Mouse (Mus musculus): ENCODE measurements around the gene Crip1. TPM values are rescaled to one million over a fixed set of nuclear protein-coding genes. Genes with fewer than 3 reads are reported as not detected.

Crip1 gene
- polyA plus RNA-seq, 2 experiments: 403 to 469 TPM

GRCm38 (mm10) chr12:113132567-113132966 is 13.5 kb upstream of the Crip1 start:
- TF ChIP-seq POLR2A (IDR thresholded peaks at IDR 0.05; ENCODE audit: borderline replicate concordance, extremely low read depth, insufficient read depth, insufficient read length): no peak
- Histone ChIP-seq H3K4me3 (replicated peaks; ENCODE audit: low read length) (no peak overlapping the region), H3K9ac (ENCODE audit: low read depth, low read length, severe bottlenecking) (no peak overlapping the region), H3K27ac (replicated peaks; ENCODE audit: low read depth, low read length) (no peak overlapping the region), H3K9me3 (ENCODE audit: control insufficient read depth, low read length) (no peaks in the 10 kb centered on the region), H3K4me2 (replicated peaks; ENCODE audit: low read depth, low read length, severe bottlenecking) (no peak overlapping the region), H3K4me1 (ENCODE audit: control insufficient read depth, insufficient read depth, low read length) (no peaks in the 10 kb centered on the region), H3K36me3 (ENCODE audit: control insufficient read depth, insufficient read depth, low read length) (peaks cover 100% of the 10 kb centered on the region), H3K27me3 (ENCODE audit: control insufficient read depth, insufficient read depth, low read length) (no peaks in the 10 kb centered on the region)
- ATAC-seq (ENCODE audit: low FRiP score, low read depth): no peak
- WGBS: 75% methylated on average over 2 of the region's 2 CpGs
- DNase-seq (ENCODE audit: low spot score): no peak

- peaks cover 100% of the 10 kb centered on the region for H3K36me3 ChIP-seq (ENCODE audit: control insufficient read depth, insufficient read depth, low read length)
- no peak overlapping the region for H3K4me3 ChIP-seq (replicated peaks; ENCODE audit: low read length)
- no peaks in the 10 kb centered on the region for H3K4me1 ChIP-seq (ENCODE audit: control insufficient read depth, insufficient read depth, low read length)
- 93% methylated on average over 9 of the region's 9 CpGs for WGBS
- H3K27me3 ChIP-seq (ENCODE audit: control insufficient read depth, insufficient read depth, low read length): no peaks in the 10 kb centered on the region
- H3K27ac ChIP-seq (replicated peaks; ENCODE audit: low read depth, low read length): no peak overlapping the region
- DNase-seq (ENCODE audit: low spot score) (no peak), ATAC-seq (ENCODE audit: low FRiP score, low read depth) (no peak)
- no peak overlapping the region for H3K9ac ChIP-seq (ENCODE audit: low read depth, low read length, severe bottlenecking)
- TF ChIP-seq POLR2A (IDR thresholded peaks at IDR 0.05; ENCODE audit: borderline replicate concordance, extremely low read depth, insufficient read depth, insufficient read length): no peak
- no peak overlapping the region for H3K4me2 ChIP-seq (replicated peaks; ENCODE audit: low read depth, low read length, severe bottlenecking)
- no peaks in the 10 kb centered on the region for H3K9me3 ChIP-seq (ENCODE audit: control insufficient read depth, low read length)
Observed at GRCm38 (mm10) chr12:113133260-113133659, 12.9 kb upstream of the Crip1 start.

- Histone ChIP-seq H3K27me3 (ENCODE audit: control insufficient read depth, insufficient read depth, low read length) (no peaks in the 10 kb centered on the region), H3K9me3 (ENCODE audit: control insufficient read depth, low read length) (no peaks in the 10 kb centered on the region), H3K9ac (ENCODE audit: low read depth, low read length, severe bottlenecking) (no peak overlapping the region), H3K36me3 (ENCODE audit: control insufficient read depth, insufficient read depth, low read length) (peaks cover 100% of the 10 kb centered on the region), H3K4me3 (replicated peaks; ENCODE audit: low read length) (no peak overlapping the region), H3K27ac (replicated peaks; ENCODE audit: low read depth, low read length) (no peak overlapping the region), H3K4me2 (replicated peaks; ENCODE audit: low read depth, low read length, severe bottlenecking) (no peak overlapping the region), H3K4me1 (ENCODE audit: control insufficient read depth, insufficient read depth, low read length) (no peaks in the 10 kb centered on the region)
- DNase-seq (ENCODE audit: low spot score) (no peak), ATAC-seq (ENCODE audit: low FRiP score, low read depth) (no peak)
- no peak for TF ChIP-seq POLR2A (IDR thresholded peaks at IDR 0.05; ENCODE audit: borderline replicate concordance, extremely low read depth, insufficient read depth, insufficient read length)
- WGBS: 74% methylated on average over 5 of the region's 5 CpGs
Observed at GRCm38 (mm10) chr12:113133861-113134403, 12.2 kb upstream of the Crip1 start.

GRCm38 (mm10) chr12:113134502-113134901 is 11.6 kb upstream of the Crip1 start:
- H3K27ac ChIP-seq (replicated peaks; ENCODE audit: low read depth, low read length): no peak overlapping the region
- ATAC-seq (ENCODE audit: low FRiP score, low read depth): no peak
- H3K27me3 ChIP-seq (ENCODE audit: control insufficient read depth, insufficient read depth, low read length): no peaks in the 10 kb centered on the region
- H3K4me3 ChIP-seq (replicated peaks; ENCODE audit: low read length): no peak overlapping the region
- H3K36me3 ChIP-seq (ENCODE audit: control insufficient read depth, insufficient read depth, low read length): peaks cover 94% of the 10 kb centered on the region
- H3K9me3 ChIP-seq (ENCODE audit: control insufficient read depth, low read length): no peaks in the 10 kb centered on the region
- H3K4me2 ChIP-seq (replicated peaks; ENCODE audit: low read depth, low read length, severe bottlenecking): no peak overlapping the region
- H3K9ac ChIP-seq (ENCODE audit: low read depth, low read length, severe bottlenecking): no peak overlapping the region
- no peak for DNase-seq (ENCODE audit: low spot score)
- H3K4me1 ChIP-seq (ENCODE audit: control insufficient read depth, insufficient read depth, low read length): 0 out of 2 replicates have a peak, but pooled peaks cover under 1% of the 10 kb centered on the region
- no peak for TF ChIP-seq POLR2A (IDR thresholded peaks at IDR 0.05; ENCODE audit: borderline replicate concordance, extremely low read depth, insufficient read depth, insufficient read length)
- WGBS: 91% methylated on average over 4 of the region's 4 CpGs

- 93% methylated on average over 7 of the region's 7 CpGs for WGBS
- no peak for ATAC-seq (ENCODE audit: low FRiP score, low read depth)
- Histone ChIP-seq H3K27ac (replicated peaks; ENCODE audit: low read depth, low read length) (no peak overlapping the region), H3K36me3 (ENCODE audit: control insufficient read depth, insufficient read depth, low read length) (peaks cover 85% of the 10 kb centered on the region), H3K4me1 (ENCODE audit: control insufficient read depth, insufficient read depth, low read length) (peaks cover 4% of the 10 kb centered on the region; the same call in 1 of the 2 replicates), H3K27me3 (ENCODE audit: control insufficient read depth, insufficient read depth, low read length) (peaks cover 4% of the 10 kb centered on the region), H3K9ac (ENCODE audit: low read depth, low read length, severe bottlenecking) (no peak overlapping the region), H3K4me3 (replicated peaks; ENCODE audit: low read length) (no peak overlapping the region), H3K4me2 (replicated peaks; ENCODE audit: low read depth, low read length, severe bottlenecking) (no peak overlapping the region), H3K9me3 (ENCODE audit: control insufficient read depth, low read length) (no peaks in the 10 kb centered on the region)
- no peak for DNase-seq (ENCODE audit: low spot score)
- TF ChIP-seq POLR2A (IDR thresholded peaks at IDR 0.05; ENCODE audit: borderline replicate concordance, extremely low read depth, insufficient read depth, insufficient read length): no peak
Observed at GRCm38 (mm10) chr12:113135401-113135800, 10.7 kb upstream of the Crip1 start.
